Mouse (Mus musculus) layer of hippocampus, adult 9-10 months (tissue): ENCODE measurements at regions not wholly inside any gene's neighbourhood (a gene's known extent, or its start where the extent isn't known, plus 50 kb on each side); places are given as distances from the start of the nearest gene placed in this dataset.

Source experiments
- DNase-seq: peaks from one replicate; pipeline ENCODE4 v3.0.0; 2022; ENCODE audit warnings: low spot score

- no peak for DNase-seq
Measured at GRCm38 (mm10) chr19:37754024-37754423, 56.4 kb downstream of the Cyp26a1 start.

DNA sequence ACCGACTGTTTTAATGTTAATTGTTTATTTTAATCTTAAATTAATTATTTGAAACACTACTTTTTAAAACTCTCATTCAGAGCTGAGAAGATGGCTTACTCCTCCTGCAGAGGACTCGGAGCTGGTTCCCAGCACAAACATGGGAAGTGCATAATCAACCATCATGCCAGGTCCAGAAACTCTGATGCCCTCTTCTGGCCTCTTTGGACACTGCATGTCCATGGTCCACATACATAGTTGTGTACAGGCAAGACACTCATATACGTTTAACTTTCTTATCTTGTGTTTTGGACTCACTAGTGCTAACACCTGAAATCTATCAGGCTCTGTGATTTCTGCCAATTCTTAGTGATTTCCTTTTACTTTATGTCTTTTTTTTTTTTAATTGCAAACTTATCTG, 57.8 kb downstream of the Cyp26a1 start:
- DNase-seq: no peak

- no peak for DNase-seq
Measured at GRCm38 (mm10) chr19:37769376-37769775, 71.8 kb downstream of the Cyp26a1 start.

DNA sequence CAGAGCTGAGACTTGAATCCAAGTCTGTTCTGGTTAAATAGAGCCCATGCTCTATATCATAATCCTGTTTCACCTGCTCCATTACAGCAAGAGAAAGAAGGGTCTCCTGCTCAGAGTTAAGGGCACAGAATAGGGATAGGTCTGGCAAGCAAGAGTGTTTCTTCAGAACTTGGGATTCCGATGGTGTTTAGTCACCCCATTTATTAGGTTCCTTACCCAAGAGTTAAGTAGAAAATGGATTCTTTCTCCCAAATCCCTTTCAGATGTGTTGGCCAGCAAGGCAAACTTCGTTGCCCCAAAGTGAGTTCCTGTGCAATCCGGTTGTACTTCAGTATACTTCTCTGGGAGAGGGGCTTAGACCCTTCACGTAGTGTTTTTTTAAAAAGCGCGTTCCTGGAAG, 74.4 kb downstream of the Cyp26a1 start:
- DNase-seq: no peak

DNA sequence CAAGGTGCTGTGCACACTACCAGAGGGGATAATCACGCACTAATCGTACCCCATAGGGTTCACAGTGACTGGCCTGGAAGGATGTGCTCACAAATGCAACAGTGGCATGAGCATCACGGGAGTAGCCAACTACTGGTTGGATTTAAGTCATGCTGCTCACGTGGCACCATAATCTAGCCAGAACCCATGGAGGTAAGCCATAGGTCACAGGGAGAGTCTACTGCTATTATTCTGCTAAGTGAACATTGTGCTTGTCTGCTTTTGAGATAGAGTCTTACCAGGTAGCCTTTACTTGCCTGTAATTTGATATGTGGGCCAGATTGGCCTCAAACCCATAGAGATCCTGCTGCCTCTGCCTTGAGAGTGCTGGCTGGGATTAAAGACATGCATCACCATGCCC, 77.0 kb downstream of the Cyp26a1 start:
- DNase-seq: no peak

DNA sequence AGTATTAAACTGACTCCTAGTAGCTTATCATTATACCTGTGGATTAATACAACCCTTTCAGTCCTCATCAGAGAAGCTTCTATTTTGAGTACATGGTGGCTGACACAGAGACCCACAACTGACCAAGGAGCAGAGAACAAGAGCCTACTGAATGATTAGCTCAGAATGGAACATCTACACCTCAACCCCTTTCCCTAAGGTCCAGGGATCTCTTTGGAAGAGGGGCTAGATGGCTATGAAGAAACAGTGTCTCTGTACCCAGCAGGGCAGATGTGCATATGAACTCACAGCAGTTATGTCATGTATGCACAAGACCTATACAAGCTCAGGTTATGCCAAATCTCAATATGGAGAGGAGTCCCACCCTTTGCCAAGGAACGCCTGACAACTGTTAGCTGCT, 77.4 kb downstream of the Cyp26a1 start:
- DNase-seq: no peak

DNA sequence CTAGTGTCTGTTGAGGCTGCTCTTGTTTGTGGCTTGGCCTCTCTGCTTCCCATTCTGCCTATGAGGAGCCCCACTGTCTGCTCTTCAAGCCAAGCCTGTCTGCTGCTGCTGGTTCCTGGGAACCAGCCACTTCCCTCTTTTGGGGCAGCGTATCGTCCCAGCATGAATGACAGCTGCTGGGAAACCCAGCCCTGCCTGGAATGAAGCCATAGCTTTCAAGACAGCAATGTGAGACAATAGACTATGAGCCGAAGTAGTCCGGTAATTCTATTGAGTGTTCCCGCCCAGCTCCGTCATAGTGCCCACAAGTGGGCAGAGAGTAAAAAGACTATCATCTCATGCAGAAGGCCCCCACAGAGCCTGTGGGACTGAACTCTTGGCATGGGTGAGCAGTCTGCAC, 80.4 kb downstream of the Cyp26a1 start:
- no peak for DNase-seq

DNA sequence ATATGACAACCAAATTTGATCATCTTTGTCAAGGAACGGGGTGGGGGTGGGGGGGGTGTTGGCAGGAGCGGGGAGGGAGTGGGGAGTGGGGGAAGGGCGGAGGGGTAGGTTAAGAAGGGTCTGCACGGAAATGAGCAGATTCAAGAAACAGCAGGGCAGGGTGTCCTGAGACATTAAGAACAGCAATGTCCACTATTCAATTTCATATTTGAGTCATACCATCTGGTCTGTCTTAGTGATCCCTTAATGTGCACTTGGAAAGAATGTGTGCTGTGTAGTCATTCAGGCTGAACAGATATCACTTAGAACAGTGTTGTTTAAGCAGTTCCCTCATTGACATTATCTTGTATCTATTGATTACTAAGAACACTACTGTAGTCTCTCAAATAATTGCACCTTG, 81.0 kb downstream of the Cyp26a1 start:
- DNase-seq: no peak

GRCm38 (mm10) chr19:37788540-37788939, 90.9 kb downstream of the Cyp26a1 start:
- DNase-seq: no peak

GRCm38 (mm10) chr19:37789576-37790180, 92.1 kb downstream of the Cyp26a1 start:
- DNase-seq: no peak

DNA sequence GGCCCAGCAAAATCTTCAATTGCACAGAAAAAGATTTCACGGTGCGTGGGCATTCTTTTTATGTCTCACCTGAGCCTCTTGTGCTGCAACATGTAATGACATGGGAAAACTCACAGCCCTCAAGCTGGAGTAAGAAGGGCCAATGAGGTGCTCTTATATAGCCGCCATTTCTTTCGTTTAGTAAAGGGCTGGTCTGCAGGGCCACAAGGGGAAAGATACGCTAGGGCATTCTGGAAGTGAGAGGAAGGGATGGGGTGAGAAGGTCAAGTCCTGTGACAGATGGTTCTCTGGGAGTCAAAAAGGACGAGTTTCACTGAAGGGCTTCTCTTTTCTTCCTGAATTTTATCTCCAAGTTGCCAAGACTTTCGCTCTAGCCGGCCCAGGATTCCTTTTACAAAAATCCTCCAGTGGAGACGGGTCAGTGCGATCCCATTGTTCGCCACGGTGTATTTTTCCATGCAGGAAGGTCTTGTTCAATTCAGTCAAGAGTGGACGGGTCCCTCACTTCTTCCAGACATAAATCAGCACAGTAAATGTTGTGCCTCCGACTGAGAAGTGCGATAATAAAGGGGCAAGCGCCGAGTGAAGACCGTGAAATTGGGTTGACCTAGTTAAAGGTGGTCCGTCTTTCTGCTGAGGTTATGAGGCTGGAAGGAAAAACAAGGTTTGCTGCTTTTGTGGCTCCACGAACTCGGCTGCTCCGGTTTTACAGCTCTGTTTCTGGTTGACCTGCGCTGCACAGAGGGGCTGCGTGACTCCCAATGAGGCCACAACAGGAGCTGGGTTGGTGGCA, 92.9 kb downstream of the Cyp26a1 start:
- DNase-seq: no peak

GRCm38 (mm10) chr19:37793176-37793575, 95.6 kb downstream of the Cyp26a1 start:
- peak; percentile 10 for DNase-seq

DNA sequence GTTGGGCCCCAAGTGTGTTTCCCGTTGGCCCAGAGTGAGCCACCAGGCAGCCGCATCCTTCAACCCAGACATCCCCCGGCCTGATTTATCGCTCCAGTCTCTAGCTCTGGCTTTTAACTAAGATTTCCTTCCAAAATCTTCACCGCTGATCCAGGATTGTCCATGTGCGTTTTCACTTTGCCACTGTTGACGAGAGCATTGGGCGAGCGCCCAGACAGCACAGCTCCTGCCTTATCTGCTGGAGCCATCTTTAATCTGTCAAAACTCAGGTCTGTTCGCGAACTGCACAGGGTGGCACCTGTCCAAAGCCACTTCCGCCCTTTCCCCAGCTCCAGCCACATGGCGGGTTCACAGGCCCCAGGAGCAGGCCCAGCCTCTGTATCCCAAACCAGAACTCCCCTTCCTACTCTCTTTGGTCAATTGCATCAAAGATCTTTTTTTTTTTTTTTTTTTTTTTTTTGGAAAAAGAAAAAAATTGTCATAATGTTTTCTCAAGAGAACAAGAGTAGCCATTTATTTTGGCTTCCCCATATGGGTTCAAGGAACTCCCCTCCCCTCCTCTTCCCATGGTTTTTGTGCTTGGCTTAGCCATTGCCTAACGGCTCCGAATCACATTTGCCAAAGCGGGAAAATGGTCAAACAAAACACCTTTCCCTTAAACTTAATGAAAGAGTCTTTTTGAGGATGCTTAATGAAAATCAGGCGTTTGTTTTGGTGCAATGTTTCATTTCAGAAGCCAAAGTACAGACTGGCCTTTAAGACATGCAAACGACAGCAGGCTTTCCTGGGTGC, 98.2 kb downstream of the Cyp26a1 start:
- no peak for DNase-seq

DNA sequence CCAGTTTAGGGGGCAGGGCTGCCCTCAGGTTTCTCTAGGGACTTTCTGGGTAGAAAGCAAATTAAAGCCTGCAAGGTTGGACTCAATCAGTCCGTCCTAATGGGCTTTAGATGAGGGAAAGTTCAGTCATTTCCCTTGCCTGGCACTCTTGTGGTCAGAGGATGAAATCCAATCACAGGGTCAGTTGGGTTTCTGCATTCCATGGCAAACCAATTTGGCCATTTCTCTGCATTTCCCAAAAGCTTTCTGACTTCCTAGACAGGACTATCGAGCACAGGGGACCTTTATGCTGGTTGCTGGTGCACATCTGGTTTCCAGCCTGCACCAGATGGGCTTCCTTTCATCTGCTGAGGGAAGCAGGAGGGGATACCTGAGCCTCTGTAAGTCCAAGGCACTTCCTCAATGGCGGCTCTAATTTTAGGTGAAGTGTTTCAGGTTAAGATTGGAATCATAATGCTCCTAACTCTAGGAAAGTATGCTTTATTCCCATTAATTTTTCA, 102.6 kb downstream of the Cyp26a1 start:
- DNase-seq: no peak

DNA sequence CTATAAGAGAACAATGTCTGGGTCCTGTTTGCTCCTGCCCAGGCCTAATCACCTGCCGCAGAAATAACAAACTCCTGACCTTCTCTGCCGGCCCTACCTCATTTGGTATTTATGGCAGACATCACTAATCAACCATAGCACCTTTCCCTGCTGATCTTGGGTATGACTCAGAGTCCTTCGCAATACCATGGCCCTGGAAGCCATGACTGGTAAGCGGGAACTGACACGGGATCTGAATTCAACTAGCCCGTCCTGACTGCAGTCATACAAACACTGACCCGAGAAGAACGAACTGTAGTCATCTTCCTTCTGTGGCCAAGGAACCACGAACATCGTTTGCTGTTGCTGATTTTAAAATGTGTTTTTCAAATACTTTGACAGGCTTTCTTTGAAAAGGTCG, 112.1 kb downstream of the Cyp26a1 start:
- no peak for DNase-seq

GRCm38 (mm10) chr19:37814089-37815073, 116.8 kb downstream of the Cyp26a1 start:
- DNase-seq: no peak

GRCm38 (mm10) chr19:37815627-37816026, 118.0 kb downstream of the Cyp26a1 start:
- DNase-seq: no peak

- DNase-seq: no peak
Measured at GRCm38 (mm10) chr19:37821243-37821642, 123.6 kb downstream of the Cyp26a1 start.

DNA sequence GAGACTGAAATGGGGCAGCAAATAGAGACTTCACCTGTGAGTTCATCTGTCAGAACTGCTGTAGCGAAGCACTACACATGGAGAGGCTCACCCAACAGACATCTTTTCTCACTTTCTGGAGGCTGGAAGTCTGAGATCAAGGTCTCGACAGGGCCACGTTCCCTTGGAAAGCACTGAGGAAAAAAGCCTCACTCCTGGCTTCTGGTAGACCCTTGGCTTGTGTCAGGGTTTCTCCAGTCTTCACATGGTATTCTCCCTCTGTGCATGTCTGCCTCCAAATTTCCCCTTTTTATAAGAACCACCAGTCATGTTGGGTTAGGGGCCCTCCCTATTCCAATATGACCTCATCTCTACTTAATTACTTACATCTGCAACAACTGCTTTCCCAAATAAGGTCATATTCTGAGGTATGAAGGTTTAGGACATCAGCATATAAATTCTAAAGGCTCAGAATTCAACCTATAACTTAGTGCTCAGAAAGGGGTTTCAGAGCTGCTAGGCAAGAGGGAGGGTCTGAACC, 124.1 kb downstream of the Cyp26a1 start:
- no peak for DNase-seq

- DNase-seq: no peak
Measured at GRCm38 (mm10) chr19:37824155-37824554, 126.6 kb downstream of the Cyp26a1 start.

GRCm38 (mm10) chr19:37831406-37831805, 133.8 kb downstream of the Cyp26a1 start:
- no peak for DNase-seq
